Mouse (Mus musculus) bone marrow, adult 2 months (tissue): ENCODE data around the gene Gm29797. TPM values are rescaled to one million over a fixed set of nuclear protein-coding genes. Genes with fewer than 3 reads are reported as not detected.

Source experiments
- H3K27ac ChIP-seq: fragments of 200-500 bp; 2 replicates; pipeline ENCODE4 v1.5.1; 2012; ENCODE audit warnings: low read depth, mild to moderate bottlenecking, control low read depth, inconsistent platforms, low read length; ENCODE audit not compliant: control insufficient read depth, poor library complexity, insufficient read depth
- H3K4me1 ChIP-seq: fragments of 200-500 bp; 2 replicates; pipeline ENCODE4 v1.6.1; 2011; ENCODE audit warnings: low read length; ENCODE audit not compliant: control insufficient read depth, insufficient read depth
- H3K4me3 ChIP-seq: fragments of 200-500 bp; replicated peaks from 2 replicates; pipeline ENCODE3; 2011; ENCODE audit warnings: mild to moderate bottlenecking, low read depth, low read length, control low read depth; ENCODE audit not compliant: control insufficient read depth
- CTCF ChIP-seq: fragments of 200-500 bp; IDR thresholded peaks from 2 replicates; pipeline ENCODE4 v1.5.1; 2011; ENCODE audit warnings: low read length, control low read depth; ENCODE audit not compliant: control insufficient read depth, insufficient read depth
- POLR2A ChIP-seq: fragments of 200-500 bp; IDR thresholded peaks from 2 replicates; pipeline ENCODE4 v1.6.1; 2011; ENCODE audit warnings: low read depth, mild to moderate bottlenecking, control low read depth, low read length, borderline replicate concordance; ENCODE audit not compliant: control insufficient read depth
- WGBS: fragments of 180-500 bp; shearing (Covaris S2); methylation state at CpG from one replicate; pipeline ENCODE4 v1.1.7; 2018; 5-methylcytosine and 5-hydroxymethylcytosine counted together
- polyA plus RNA-seq: library from polyadenylated mRNA; stranded (reverse); fragments of >200 nt; gene quantifications from 2 replicates; pipeline ENCODE4 v1.2.4, GENCODE M21; 2011; ENCODE audit warnings: low replicate concordance; ENCODE audit not compliant: missing spikeins, insufficient read depth, insufficient read length

Gene Gm29797
- polyA plus RNA-seq, 1 experiment, result not detected

DNA sequence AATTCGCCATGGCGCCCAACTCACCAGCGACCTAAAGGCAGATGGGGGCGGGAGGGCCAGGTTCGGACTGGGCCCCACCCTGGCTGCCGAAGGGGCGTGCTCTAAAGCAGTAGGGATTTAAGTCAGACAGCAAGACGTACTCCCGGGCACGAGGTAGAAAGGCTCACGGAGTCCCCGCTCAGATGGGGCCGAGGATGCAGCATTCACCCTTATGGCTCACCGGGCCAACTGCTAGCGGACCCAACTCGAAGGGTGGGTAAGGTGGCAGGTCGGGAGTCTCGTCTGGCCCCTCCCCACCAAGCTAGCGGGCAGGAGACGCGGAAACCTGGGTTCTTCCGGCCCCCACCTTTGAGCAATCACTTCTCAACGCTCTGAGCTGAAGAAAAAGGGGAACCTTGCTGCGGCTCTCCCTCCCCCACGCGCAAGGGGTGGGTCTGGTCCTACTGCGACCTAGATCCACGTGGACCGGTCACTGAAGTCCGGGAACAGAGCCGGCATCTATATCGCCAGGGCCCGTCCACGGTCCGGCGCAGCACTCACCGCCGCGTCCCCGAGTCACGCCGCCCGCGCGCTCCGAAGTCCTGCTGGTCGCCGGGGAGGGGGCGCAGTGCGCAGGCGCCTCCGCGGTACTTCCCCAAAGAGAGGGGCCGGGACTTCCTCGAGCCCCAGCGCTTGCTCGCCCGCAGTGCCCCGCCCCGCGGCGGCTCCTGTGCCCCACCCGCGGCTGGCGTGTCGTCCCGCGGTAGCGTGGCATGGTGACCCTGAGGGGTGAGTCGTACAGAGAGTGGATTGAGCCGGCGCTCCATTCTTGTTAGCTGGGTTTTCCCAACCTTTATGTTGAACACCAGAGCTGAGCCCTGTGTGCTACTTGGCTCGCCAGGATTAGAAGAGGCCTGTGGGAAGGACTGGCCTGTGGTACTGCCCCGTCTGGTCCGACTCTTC lies 36.8 kb downstream of the Gm29797 start, which contains the start of gene Rgs19:
Gene Rgs19, minus strand, starts transcription at position 639 of the 942 bp plus-strand sequence.
- Histone ChIP-seq H3K27ac (peak within 1 kb of the TSS; percentile 89), H3K4me1 (peaks cover 2% of the 10 kb centered on the region; the same call in 1 of the 2 replicates), H3K4me3 (peak within 1 kb of the TSS; percentile 82)
- WGBS, result under 1% methylated on average over 75 of the region's 75 CpGs
- TF ChIP-seq CTCF (no peak), POLR2A (peak; percentile 83; the same call in 1 of the 2 replicates)

DNA sequence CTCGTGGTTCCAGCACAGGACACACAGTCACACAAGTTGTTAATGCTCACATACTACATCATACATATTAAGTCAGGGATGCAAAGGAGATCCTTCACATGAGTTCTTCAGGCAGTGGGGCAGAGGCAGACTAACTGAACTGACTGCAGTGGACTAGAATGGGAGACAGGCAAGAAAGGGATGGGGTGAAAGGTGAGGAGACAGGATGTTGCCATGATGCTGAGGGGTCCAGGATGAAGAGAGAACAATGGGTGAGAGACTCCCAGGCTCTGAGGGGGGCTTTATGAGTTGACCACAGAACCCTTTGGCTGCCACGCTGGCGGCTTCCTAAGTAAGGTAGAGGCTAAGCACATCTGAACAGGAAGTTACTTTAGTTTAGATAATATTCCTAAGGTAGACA lies 37.7 kb downstream of the Gm29797 start:
- Histone ChIP-seq H3K4me1 (peaks cover 2% of the 10 kb centered on the region; the same call in 1 of the 2 replicates), H3K27ac (no peak overlapping the region), H3K4me3 (no peak overlapping the region)
- WGBS, result 56% methylated on average over 3 of the region's 3 CpGs
- no peak for TF ChIP-seq CTCF
- no peak for TF ChIP-seq POLR2A

DNA sequence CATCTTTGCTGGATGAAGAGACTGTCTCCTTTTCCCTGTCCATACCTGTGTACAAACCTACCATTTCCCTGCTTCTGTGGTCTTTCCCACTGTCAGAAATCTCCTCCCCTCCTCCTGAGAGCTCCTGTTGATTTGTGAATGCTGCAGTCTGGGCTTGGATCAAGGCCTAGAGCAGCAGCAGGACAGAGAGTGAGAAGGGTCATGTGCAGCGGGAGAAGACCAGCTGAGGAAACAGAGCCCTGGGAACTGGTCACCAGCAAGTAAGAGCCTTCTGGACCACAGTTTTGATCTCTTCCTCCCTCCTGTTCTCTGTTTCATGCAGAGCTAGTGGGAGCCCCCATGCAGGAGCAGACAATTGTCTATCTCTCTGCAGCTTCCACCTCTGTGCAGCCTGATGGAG lies 38.9 kb downstream of the Gm29797 start:
- no peaks in the 10 kb centered on the region; the same call in 1 of the 2 replicates for H3K4me1 ChIP-seq
- TF ChIP-seq POLR2A (no peak), CTCF (no peak)
- no peak overlapping the region for H3K27ac ChIP-seq
- H3K4me3 ChIP-seq, result no peak overlapping the region
- WGBS, result 81% methylated on average over 1 of the region's 1 CpGs

DNA sequence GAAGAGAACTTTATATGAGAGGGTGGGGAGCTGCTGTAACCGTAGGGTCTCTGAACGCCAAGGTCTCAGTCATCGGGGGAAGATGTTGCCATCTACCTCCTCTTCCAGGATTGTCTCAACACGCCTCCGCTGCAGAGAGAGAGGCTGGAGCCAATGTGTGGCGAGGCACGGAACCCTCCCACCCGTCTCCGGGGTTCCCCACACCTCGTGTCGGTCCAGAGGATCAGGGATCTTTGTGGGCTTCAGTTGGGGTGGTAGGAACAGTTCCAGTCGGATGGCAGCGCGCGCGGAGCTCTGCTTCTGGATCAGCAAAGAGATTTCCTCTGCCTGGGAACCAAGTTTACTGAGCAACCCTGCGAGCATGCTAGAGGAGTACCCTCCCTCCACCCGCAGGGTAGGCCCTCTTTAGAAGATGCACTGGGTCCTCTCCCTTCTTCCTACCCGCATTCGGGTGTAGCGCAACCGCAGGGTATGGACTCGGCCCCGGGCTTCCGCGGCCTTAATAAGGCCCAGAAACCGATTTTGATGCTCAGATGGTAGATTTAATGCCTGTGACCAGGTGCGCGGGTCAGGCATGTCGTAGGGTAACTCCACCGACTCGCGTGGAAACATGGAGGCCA lies 40.1 kb downstream of the Gm29797 start:
- no peaks in the 10 kb centered on the region; the same call in 1 of the 2 replicates for H3K4me1 ChIP-seq
- 89% methylated on average over 33 of the region's 33 CpGs for WGBS
- H3K4me3 ChIP-seq, result no peak overlapping the region
- no peak overlapping the region for H3K27ac ChIP-seq
- TF ChIP-seq POLR2A (no peak), CTCF (no peak)

DNA sequence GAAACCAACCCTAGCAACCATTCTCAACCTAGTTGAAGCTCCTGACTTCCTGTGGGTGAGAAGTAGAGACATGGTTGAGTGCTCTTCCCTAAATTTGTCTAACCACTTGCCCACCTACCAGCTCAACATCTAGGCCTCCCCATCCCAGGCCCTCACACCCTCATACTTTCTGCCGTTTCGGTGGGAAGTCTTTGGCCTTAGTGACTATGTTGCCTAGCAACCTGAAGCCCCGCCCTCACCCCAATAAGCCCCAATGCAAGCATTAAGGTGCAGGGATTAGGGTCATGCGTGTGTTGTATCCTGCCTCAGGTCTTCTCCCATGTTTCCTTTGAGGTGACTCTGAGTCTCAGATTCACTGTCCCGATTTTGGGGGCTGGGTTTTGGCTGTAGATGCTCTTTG lies 41.4 kb downstream of the Gm29797 start, which contains the start of gene Lkaaear1:
Gene Lkaaear1, minus strand, starts transcription at position 202 of the 400 bp plus-strand sequence.
- Histone ChIP-seq H3K4me3 (no peak within 1 kb of the TSS), H3K4me1 (no peaks in the 10 kb centered on the region; the same call in 1 of the 2 replicates), H3K27ac (no peak within 1 kb of the TSS)
- WGBS, result 48% methylated on average over 5 of the region's 5 CpGs
- no peak for TF ChIP-seq POLR2A
- no peak for TF ChIP-seq CTCF

DNA sequence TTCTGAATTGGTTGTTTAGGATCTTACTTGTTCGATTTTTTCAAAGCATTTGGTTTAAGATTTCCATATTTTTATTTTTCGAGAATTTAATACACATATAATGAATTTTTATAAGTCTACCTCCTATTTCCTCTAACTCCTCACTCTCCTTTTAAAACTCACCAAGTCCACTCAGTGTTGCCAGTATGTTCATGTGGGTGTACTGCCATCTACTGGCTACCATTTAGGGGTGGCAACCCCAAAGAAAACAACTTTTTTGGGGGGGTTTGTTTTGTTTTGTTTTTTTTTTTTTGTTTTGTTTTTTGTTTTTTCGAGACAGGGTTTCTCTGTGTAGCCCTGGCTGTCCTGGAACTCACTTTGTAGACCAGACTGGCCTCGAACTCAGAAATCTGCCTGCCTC lies 49.8 kb downstream of the Gm29797 start:
- TF ChIP-seq CTCF (no peak), POLR2A (no peak)
- 31% methylated on average over 4 of the region's 4 CpGs for WGBS
- Histone ChIP-seq H3K4me1 (no peaks in the 10 kb centered on the region), H3K4me3 (no peak overlapping the region), H3K27ac (no peak overlapping the region)

Other genes starting within 250 kb of the Gm29797 start
- 5.2 and 9.7 TPM in 2 replicates for gene Zbtb46, start 197.6 kb upstream of the Gm29797 start, polyA plus RNA-seq
- not detected in 2 replicates for gene Abhd16b, start 163.8 kb upstream of the Gm29797 start, polyA plus RNA-seq
- gene Tpd52l2, start 159.9 kb upstream of the Gm29797 start, polyA plus RNA-seq, result 27.0 and 32.9 TPM in 2 replicates
- gene Dnajc5, start 136.5 kb upstream of the Gm29797 start, polyA plus RNA-seq, result 24.4 and 43.8 TPM in 2 replicates
- gene Uckl1, start 72.1 kb upstream of the Gm29797 start, polyA plus RNA-seq, result 36.5 and 129 TPM in 2 replicates
- 15.7 and 27.7 TPM in 2 replicates for gene Prpf6, start 65.2 kb upstream of the Gm29797 start, polyA plus RNA-seq
- gene Zfp512b, start 64.2 kb upstream of the Gm29797 start, polyA plus RNA-seq, result 12.6 and 31.9 TPM in 2 replicates
- 0.75 and 6.5 TPM in 2 replicates for gene Samd10, start 57.8 kb upstream of the Gm29797 start, polyA plus RNA-seq
- gene Sox18, start 14.6 kb downstream of the Gm29797 start, polyA plus RNA-seq, result 7.4 and 7.5 TPM in 2 replicates
- gene Tcea2, start 23.3 kb downstream of the Gm29797 start, polyA plus RNA-seq, result 20.0 and 20.3 TPM in 2 replicates
- gene Rgs19, start 36.9 kb downstream of the Gm29797 start, polyA plus RNA-seq, result 57.1 and 170 TPM in 2 replicates
- gene Lkaaear1, start 41.4 kb downstream of the Gm29797 start, polyA plus RNA-seq, result not detected in 2 replicates
- gene Oprl1, start 58.0 kb downstream of the Gm29797 start, polyA plus RNA-seq, result 2.1 TPM in 1 of 2 replicates, not detected in the other
- gene Myt1, start 106.3 kb downstream of the Gm29797 start, polyA plus RNA-seq, result not detected in 2 replicates
- gene Pcmtd2, start 180.8 kb downstream of the Gm29797 start, polyA plus RNA-seq, result 9.9 and 11.2 TPM in 2 replicates
- 10.4 and 11.9 TPM in 2 replicates for gene Polr3k, start 207.3 kb downstream of the Gm29797 start, polyA plus RNA-seq